Mouse (Mus musculus) right cerebral cortex, postnatal 36 days (tissue): ENCODE data around the gene Surf4.

ENCODE experiments used
- DNase-seq, 2 experiments: peaks; one replicate each; pipeline ENCODE4 v3.0.0; 2022; ENCODE audit warnings: low spot score in 2 of 2, mixed read lengths in 1 of 2

Surf4 gene

GRCm38 (mm10) chr2:26930390-26930789 lies 3.3 kb downstream of the Surf4 start:
- DNase-seq = peak in 1 of 2 experiments; percentile 58

GRCm38 (mm10) chr2:26927745-26928476 lies 5.8 kb downstream of the Surf4 start:
- DNase-seq = no peak

- no peak for DNase-seq
These were observed 11.9 kb downstream of the Surf4 start for GRCm38 (mm10) chr2:26921784-26922183.

- DNase-seq = no peak
These were observed 13.4 kb downstream of the Surf4 start for GRCm38 (mm10) chr2:26920190-26920855.

GRCm38 (mm10) chr2:26919684-26920083 lies 14.0 kb downstream of the Surf4 start:
- DNase-seq = no peak

- no peak for DNase-seq
These were observed 17.0 kb downstream of the Surf4 start for GRCm38 (mm10) chr2:26916738-26917137.

- DNase-seq = peak; percentile 84 to 90
These were observed 17.6 kb downstream of the Surf4 start, which contains the start of the genes Surf2 and Surf1 for GRCm38 (mm10) chr2:26915927-26916728. Gene Surf2, plus strand, starts transcription at chr2:26916367. Gene Surf1, minus strand, starts transcription at chr2:26916530.

GRCm38 (mm10) chr2:26914148-26914941 lies 19.4 kb downstream of the Surf4 start:
- no peak for DNase-seq

GRCm38 (mm10) chr2:26913416-26914147 lies 20.1 kb downstream of the Surf4 start:
- no peak for DNase-seq

GRCm38 (mm10) chr2:26912253-26912770 lies 21.4 kb downstream of the Surf4 start:
- DNase-seq = no peak

- peak; percentile 40 to 43 for DNase-seq
These were observed 22.5 kb downstream of the Surf4 start for GRCm38 (mm10) chr2:26910994-26911765.

GRCm38 (mm10) chr2:26910124-26910993 lies 23.4 kb downstream of the Surf4 start, which contains the start of the genes Med22 and Rpl7a:
Gene Med22, minus strand, starts transcription at chr2:26910677.
Gene Rpl7a, plus strand, starts transcription at chr2:26910764.
- peak; percentile 98 to 99 for DNase-seq

- no peak for DNase-seq
These were observed 24.3 kb downstream of the Surf4 start for GRCm38 (mm10) chr2:26909387-26909784.

GRCm38 (mm10) chr2:26908710-26909386 lies 24.9 kb downstream of the Surf4 start:
- no peak for DNase-seq

GRCm38 (mm10) chr2:26907109-26907508 lies 26.6 kb downstream of the Surf4 start:
- DNase-seq = no peak

- DNase-seq = no peak
These were observed 27.3 kb downstream of the Surf4 start for GRCm38 (mm10) chr2:26906431-26906830.

GRCm38 (mm10) chr2:26905936-26906335 lies 27.8 kb downstream of the Surf4 start:
- no peak for DNase-seq

GRCm38 (mm10) chr2:26903311-26903710 lies 30.4 kb downstream of the Surf4 start:
- DNase-seq = no peak
